Mouse (Mus musculus) forebrain, embryonic 14.5 days (tissue): ENCODE measurements around the gene Rmi2. TPM values are rescaled to one million over a fixed set of nuclear protein-coding genes. Genes with fewer than 3 reads are reported as not detected.
A peak's percentile ranks its signal among the peaks of the same experiment; 100 is the strongest.

ENCODE experiments used
- ATAC-seq: fragments of 200-750 bp; cut with Nextera tagmentation; 2 replicates; pipeline ENCODE4 v1.8.0; 2017; ENCODE audit warnings: mild to moderate bottlenecking, moderate library complexity
- DNase-seq: peaks from one replicate; pipeline ENCODE4 v3.0.0-alpha.2; 2015; ENCODE audit warnings: low spot score
- H3K27ac ChIP-seq: fragments of 300-500 bp; sonication (generic); 2 replicates; pipeline ENCODE4 v1.5.1; 2014; ENCODE audit warnings: low read depth, mild to moderate bottlenecking, control low read depth, low read length, moderate library complexity
- H3K27me3 ChIP-seq: fragments of 300-500 bp; sonication (generic); replicated peaks from 2 replicates; pipeline ENCODE4 v1.6.1; 2014; ENCODE audit warnings: low read length, control low read depth, mixed read lengths; ENCODE audit not compliant: control insufficient read depth, insufficient read depth
- H3K36me3 ChIP-seq: fragments of 300-500 bp; sonication (generic); 2 replicates; pipeline ENCODE4 v1.6.1; 2014; ENCODE audit warnings: low read length, control low read depth; ENCODE audit not compliant: control insufficient read depth, insufficient read depth
- H3K4me1 ChIP-seq: fragments of 300-500 bp; sonication (generic); 2 replicates; pipeline ENCODE4 v1.6.1; 2014; ENCODE audit warnings: antibody characterized with exemption, low read length, control low read depth; ENCODE audit not compliant: control insufficient read depth, insufficient read depth
- H3K4me2 ChIP-seq: fragments of 300-500 bp; sonication (generic); 2 replicates; pipeline ENCODE4 v1.6.1; 2014; ENCODE audit warnings: mild to moderate bottlenecking, control low read depth, low read length
- H3K4me3 ChIP-seq: fragments of 300-500 bp; sonication (generic); 2 replicates; pipeline ENCODE4 v1.5.1; 2014; ENCODE audit warnings: low read depth, low read length, control low read depth
- H3K9ac ChIP-seq: fragments of 300-500 bp; sonication (generic); 2 replicates; pipeline ENCODE4 v1.6.1; 2014; ENCODE audit warnings: mild to moderate bottlenecking, low read length, control low read depth, moderate library complexity
- H3K9me3 ChIP-seq: fragments of 300-500 bp; sonication (generic); replicated peaks from 2 replicates; pipeline ENCODE4 v1.6.1; 2016; ENCODE audit warnings: low read length, control low read depth, mixed read lengths; ENCODE audit not compliant: control insufficient read depth
- WGBS: fragments of 180-500 bp; shearing (Covaris S2); extraction: QIAGEN DNeasy Blood & Tissue Kit; methylation state at CpG from one replicate; pipeline ENCODE4 v1.1.7; 2014; 5-methylcytosine and 5-hydroxymethylcytosine counted together
- polyA plus RNA-seq: library from polyadenylated mRNA; unstranded; fragments of >200 nt; fragmentation: Nextera tagmentation; extraction: Ambion mirVana; gene quantifications from 2 replicates; pipeline ENCODE4 v1.2.1, GENCODE M21; 2014

Gene Rmi2
- polyA plus RNA-seq, 1 experiment from 2014 or later, result 0.88 TPM

GRCm38 (mm10) chr16:10821387-10821786 is 13.5 kb upstream of the Rmi2 start:
- Histone ChIP-seq H3K9ac (no peak overlapping the region), H3K4me2 (no peak overlapping the region), H3K4me1 (no peaks in the 10 kb centered on the region), H3K4me3 (no peak overlapping the region), H3K27me3 (no peaks in the 10 kb centered on the region), H3K27ac (no peak overlapping the region), H3K9me3 (no peaks in the 10 kb centered on the region), H3K36me3 (no peaks in the 10 kb centered on the region)
- ATAC-seq (no peak), DNase-seq (no peak)
- WGBS, result 76% methylated on average over 4 of the region's 4 CpGs

- H3K27me3 ChIP-seq, result no peaks in the 10 kb centered on the region
- no peaks in the 10 kb centered on the region for H3K4me1 ChIP-seq
- WGBS, result 84% methylated on average over 1 of the region's 1 CpGs
- H3K36me3 ChIP-seq, result no peaks in the 10 kb centered on the region
- no peak overlapping the region for H3K4me2 ChIP-seq
- no peaks in the 10 kb centered on the region for H3K9me3 ChIP-seq
- no peak overlapping the region for H3K4me3 ChIP-seq
- no peak overlapping the region for H3K27ac ChIP-seq
- no peak for DNase-seq
- H3K9ac ChIP-seq, result no peak overlapping the region
- no peak for ATAC-seq
Observed at GRCm38 (mm10) chr16:10824536-10824935, 10.3 kb upstream of the Rmi2 start.

- ATAC-seq, result no peak
- WGBS, result 88% methylated on average over 4 of the region's 4 CpGs
- no peaks in the 10 kb centered on the region for H3K27me3 ChIP-seq
- no peak overlapping the region for H3K4me3 ChIP-seq
- no peak overlapping the region for H3K4me2 ChIP-seq
- no peaks in the 10 kb centered on the region for H3K36me3 ChIP-seq
- no peak for DNase-seq
- H3K9ac ChIP-seq, result no peak overlapping the region
- no peaks in the 10 kb centered on the region for H3K4me1 ChIP-seq
- H3K27ac ChIP-seq, result no peak overlapping the region
- H3K9me3 ChIP-seq, result no peaks in the 10 kb centered on the region
Observed at GRCm38 (mm10) chr16:10825840-10826239, 9.0 kb upstream of the Rmi2 start.

DNA sequence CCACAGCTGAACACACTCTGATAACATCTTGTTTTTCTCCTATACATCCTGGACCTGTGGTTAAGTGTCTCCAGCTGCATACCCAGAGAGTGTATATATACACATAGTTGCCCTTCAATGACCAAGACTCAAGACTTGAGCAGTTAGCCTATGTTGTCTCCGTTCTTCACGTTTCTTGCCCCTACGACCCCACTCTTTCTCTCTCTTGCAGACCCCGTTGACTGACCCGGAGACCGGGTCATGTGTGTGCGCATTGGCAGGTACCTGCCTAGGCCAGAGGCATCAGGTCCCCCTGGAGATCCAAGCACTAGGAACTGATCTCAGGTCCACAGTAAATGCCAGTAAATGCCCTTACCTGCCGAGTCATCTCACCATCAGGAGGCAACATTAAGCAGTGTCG is 7.6 kb upstream of the Rmi2 start:
- no peak for ATAC-seq

DNA sequence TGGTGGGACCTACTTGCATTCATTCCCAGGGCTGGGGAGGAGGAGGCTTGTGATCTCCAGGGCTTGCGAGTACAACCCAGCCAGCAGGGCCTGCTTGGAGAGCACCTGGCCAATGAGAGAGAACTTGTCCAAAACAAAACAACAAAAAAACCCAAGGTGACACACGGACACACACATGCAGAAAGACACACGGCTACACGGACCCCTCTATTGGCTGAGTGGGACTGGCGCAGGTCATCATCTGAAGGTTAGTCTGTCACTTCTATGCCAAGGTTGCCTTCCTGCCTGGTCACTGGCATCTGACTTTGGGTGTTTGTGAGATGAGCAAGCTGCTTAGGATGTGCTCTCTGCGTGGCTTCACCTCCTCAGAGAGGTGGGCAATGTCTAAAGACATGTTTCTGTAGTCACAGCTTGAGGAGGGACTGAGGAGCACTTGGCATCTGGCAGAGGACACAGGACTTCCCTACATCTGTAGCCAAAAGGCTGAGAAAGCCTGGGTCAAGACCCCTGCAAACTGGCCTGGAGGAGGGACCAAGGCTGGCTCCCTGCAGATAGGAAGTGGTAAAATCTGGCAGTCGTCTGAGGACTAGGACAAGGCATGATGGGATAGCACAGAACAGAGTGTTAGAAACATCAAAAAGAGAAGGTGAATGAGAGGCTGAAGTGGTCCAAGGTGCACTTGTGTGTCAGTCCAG is 6.9 kb upstream of the Rmi2 start:
- Histone ChIP-seq H3K36me3 (no peaks in the 10 kb centered on the region), H3K9me3 (no peaks in the 10 kb centered on the region), H3K4me1 (no peaks in the 10 kb centered on the region), H3K4me2 (no peak overlapping the region), H3K27me3 (no peaks in the 10 kb centered on the region), H3K27ac (no peak overlapping the region), H3K4me3 (no peak overlapping the region), H3K9ac (no peak overlapping the region)
- DNase-seq (no peak), ATAC-seq (no peak)
- 80% methylated on average over 7 of the region's 7 CpGs for WGBS

More for the DNA sequence above, 7.6 kb upstream of the Rmi2 start:
- no peaks in the 10 kb centered on the region for H3K36me3 ChIP-seq
- no peak overlapping the region for H3K4me3 ChIP-seq
- no peaks in the 10 kb centered on the region for H3K9me3 ChIP-seq
- WGBS, result 93% methylated on average over 9 of the region's 9 CpGs
- H3K27ac ChIP-seq, result no peak overlapping the region
- H3K4me2 ChIP-seq, result no peak overlapping the region
- H3K4me1 ChIP-seq, result no peaks in the 10 kb centered on the region
- H3K9ac ChIP-seq, result no peak overlapping the region
- H3K27me3 ChIP-seq, result no peaks in the 10 kb centered on the region
- DNase-seq, result no peak

DNA sequence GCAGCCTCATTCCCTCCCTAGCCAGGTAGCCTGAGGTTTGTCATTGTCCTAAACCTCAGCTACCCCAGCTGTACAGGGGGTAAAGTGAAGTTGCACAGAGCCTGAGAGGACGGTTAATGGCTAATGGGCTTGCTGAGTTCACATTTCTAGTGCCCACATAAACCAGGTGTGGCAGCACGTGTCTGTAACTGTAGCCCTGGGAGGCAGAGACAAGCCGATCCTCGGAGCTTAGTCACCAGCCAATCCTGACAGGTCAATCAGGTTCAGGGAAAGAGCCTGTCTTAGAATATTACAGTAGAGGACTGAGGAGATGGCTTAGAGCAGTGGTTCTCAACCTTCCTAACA is 6.4 kb upstream of the Rmi2 start:
- Histone ChIP-seq H3K4me2 (no peak overlapping the region), H3K9ac (no peak overlapping the region), H3K27me3 (no peaks in the 10 kb centered on the region), H3K36me3 (no peaks in the 10 kb centered on the region), H3K4me3 (no peak overlapping the region), H3K9me3 (no peaks in the 10 kb centered on the region), H3K4me1 (no peaks in the 10 kb centered on the region), H3K27ac (no peak overlapping the region)
- no peak for ATAC-seq
- DNase-seq, result no peak
- 85% methylated on average over 4 of the region's 4 CpGs for WGBS

- H3K4me3 ChIP-seq, result peak overlapping the region; percentile 77
- ATAC-seq (peak; percentile 5; the same call in 1 of the 2 replicates), DNase-seq (no peak)
- H3K9ac ChIP-seq, result peak overlapping the region; percentile 68; the same call in 1 of the 2 replicates
- no peaks in the 10 kb centered on the region for H3K36me3 ChIP-seq
- H3K4me1 ChIP-seq, result 0 out of 2 replicates have a peak, but pooled peaks cover 5% of the 10 kb centered on the region
- H3K27ac ChIP-seq, result no peak overlapping the region
- no peaks in the 10 kb centered on the region for H3K9me3 ChIP-seq
- 0 out of 2 replicates have a peak, but pooled peaks cover 2% of the 10 kb centered on the region for H3K27me3 ChIP-seq
- peak overlapping the region; percentile 93 for H3K4me2 ChIP-seq
- 8% methylated on average over 12 of the region's 12 CpGs for WGBS
Observed at GRCm38 (mm10) chr16:10834542-10834910, 333 bp upstream of the Rmi2 start.

- H3K9ac ChIP-seq, result no peak overlapping the region
- ATAC-seq, result no peak
Observed at GRCm38 (mm10) chr16:10836388-10836787, 1.5 kb downstream of the Rmi2 start.

GRCm38 (mm10) chr16:10837250-10837649 is 2.4 kb downstream of the Rmi2 start:
- H3K4me2 ChIP-seq, result no peak overlapping the region
- no peak overlapping the region for H3K9ac ChIP-seq
- 0 out of 2 replicates have a peak, but pooled peaks cover 5% of the 10 kb centered on the region for H3K4me1 ChIP-seq
- H3K27me3 ChIP-seq, result 0 out of 2 replicates have a peak, but pooled peaks cover 2% of the 10 kb centered on the region
- H3K27ac ChIP-seq, result no peak overlapping the region
- H3K4me3 ChIP-seq, result no peak overlapping the region
- no peak for DNase-seq
- ATAC-seq, result no peak
- H3K36me3 ChIP-seq, result no peaks in the 10 kb centered on the region
- H3K9me3 ChIP-seq, result no peaks in the 10 kb centered on the region
- WGBS, result 97% methylated on average over 3 of the region's 3 CpGs

More at GRCm38 (mm10) chr16:10836388-10836787, 1.5 kb downstream of the Rmi2 start:
- no peak for DNase-seq
- no peaks in the 10 kb centered on the region for H3K9me3 ChIP-seq
- H3K27ac ChIP-seq, result no peak overlapping the region
- 0 out of 2 replicates have a peak, but pooled peaks cover 5% of the 10 kb centered on the region for H3K4me1 ChIP-seq
- 95% methylated on average over 3 of the region's 3 CpGs for WGBS
- H3K4me3 ChIP-seq, result no peak overlapping the region
- 0 out of 2 replicates have a peak, but pooled peaks cover 2% of the 10 kb centered on the region for H3K27me3 ChIP-seq
- H3K36me3 ChIP-seq, result no peaks in the 10 kb centered on the region
- no peak overlapping the region for H3K4me2 ChIP-seq
